Mouse (Mus musculus) left cerebral cortex, adult 18-20 months (tissue): Measurements from ENCODE around the gene Wfdc1. TPM values are rescaled to one million over a fixed set of nuclear protein-coding genes. Genes with fewer than 3 reads are reported as not detected.

Experiments
- DNase-seq, 2 experiments: peaks; one replicate each; pipeline ENCODE4 v3.0.0; 2021 to 2022; ENCODE audit warnings: low spot score in 2 of 2, mixed read lengths in 1 of 2
- total RNA-seq, 2 experiments: library from RNA; stranded (reverse); gene quantifications; 2 replicates each; pipeline ENCODE4 v1.2.3; 2021

Gene Wfdc1
- total RNA-seq, 2 experiments from 2014 or later, result 8.3 to 10.0 TPM

DNA sequence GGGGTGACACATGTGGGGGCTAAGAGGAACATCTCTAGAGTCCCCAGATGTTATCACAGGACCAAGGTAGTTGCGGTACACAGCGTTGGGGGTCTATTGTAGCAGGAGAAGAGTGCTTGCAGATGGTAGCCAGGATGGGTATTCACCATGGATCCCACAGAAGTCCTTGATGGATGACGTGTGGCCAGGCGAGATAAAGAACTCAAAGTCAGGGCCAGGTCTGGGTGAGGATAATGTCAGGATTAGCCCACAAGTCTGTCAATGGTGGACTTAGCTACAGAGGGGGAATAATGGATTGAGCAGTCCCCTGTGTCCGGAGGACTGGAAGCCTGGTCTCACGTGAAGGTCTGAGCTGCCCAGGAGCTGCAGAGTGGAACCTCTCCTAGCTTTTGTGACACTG lies 58.4 kb downstream of the Wfdc1 start:
- DNase-seq, result no peak

DNA sequence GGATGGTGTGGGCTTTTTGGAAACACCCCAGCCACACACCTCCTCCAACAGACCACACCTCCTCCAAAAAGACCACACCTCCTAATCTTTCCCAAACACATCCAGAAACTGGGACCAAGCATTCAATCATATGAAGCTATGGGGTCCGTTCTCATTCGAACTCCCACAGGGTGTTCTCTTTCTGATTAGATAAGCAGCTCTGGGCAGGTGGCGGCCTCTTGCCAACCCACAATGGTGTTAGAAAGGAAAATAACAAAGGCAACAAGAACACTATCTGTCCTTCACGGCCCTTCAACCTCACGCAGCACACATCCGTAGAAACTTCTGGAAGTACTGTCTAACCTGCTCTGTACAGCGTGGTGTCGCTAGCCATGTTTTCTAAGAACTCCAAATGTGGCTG lies 60.9 kb downstream of the Wfdc1 start:
- DNase-seq, result no peak

DNA sequence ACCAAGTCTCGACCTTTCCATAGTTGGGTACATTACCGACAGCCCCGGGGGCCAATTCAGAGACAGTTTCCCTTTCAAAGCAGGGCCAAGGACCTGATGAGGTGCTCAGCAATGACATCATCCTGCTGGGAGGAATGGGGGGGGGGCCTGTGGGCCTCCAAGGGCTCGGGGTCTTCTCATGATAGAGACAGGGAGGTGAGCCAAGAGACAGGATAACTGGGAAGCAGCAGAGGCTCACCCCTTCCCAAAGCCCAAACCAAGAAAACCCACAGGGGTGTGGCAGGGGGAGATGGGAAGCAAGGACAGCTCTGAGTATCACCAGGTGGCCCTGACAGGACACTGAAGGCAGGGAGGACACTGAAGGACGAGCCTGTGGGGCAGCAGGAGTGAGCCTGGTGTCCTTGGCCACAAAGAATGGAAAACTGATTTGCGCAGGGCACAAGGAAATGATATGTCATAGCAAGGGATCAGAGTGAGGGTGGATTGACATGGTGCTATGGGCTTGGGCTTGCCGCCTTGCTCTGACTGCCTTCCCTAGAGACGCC lies 62.3 kb downstream of the Wfdc1 start:
- DNase-seq, result no peak

DNA sequence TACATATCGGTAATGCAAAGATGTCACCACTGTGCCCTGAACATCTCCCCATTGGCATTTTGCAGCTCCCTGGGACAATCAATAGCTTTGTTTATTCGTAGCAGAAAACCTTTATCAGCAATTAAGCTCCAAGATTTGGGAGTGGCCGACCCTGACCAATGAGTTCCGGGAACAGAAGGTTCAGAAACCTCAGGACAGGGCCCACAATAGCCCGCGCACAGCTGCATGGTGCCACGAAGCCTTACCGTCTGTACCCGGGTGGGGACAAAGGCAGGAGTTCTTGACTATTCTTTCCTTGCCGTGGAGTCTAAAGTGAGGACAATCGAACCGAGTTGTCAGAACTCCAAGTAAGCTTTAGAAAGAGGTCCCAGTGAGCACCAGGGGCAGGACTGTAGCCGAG lies 65.9 kb downstream of the Wfdc1 start:
- no peak for DNase-seq

DNA sequence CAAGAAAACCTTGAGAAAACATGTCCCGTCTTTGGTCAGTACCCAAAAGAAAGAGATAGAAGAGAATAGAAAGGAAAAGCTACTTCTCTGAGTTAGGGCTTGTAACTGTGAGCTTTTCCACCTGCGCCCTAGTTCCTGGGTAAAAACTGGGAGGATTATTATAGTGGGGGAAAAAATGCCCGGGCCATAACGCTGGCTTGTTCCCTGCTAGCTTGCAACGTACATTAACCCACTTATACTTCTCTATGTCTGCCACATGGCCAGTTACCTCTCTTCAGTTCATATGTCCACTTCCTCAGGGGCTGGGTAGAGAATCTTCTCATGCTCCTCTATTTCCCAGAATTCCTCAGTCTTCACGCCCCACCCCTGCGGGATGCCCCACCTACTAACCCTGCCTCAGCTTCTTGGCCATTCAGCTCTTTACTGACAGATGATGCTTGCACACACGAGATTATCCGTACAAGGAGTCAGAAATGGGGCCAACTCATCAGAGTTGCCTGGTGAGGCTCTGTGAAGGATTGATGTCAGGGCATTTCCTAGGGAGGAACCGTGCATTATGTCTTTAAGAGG lies 70.3 kb downstream of the Wfdc1 start:
- DNase-seq, result no peak

DNA sequence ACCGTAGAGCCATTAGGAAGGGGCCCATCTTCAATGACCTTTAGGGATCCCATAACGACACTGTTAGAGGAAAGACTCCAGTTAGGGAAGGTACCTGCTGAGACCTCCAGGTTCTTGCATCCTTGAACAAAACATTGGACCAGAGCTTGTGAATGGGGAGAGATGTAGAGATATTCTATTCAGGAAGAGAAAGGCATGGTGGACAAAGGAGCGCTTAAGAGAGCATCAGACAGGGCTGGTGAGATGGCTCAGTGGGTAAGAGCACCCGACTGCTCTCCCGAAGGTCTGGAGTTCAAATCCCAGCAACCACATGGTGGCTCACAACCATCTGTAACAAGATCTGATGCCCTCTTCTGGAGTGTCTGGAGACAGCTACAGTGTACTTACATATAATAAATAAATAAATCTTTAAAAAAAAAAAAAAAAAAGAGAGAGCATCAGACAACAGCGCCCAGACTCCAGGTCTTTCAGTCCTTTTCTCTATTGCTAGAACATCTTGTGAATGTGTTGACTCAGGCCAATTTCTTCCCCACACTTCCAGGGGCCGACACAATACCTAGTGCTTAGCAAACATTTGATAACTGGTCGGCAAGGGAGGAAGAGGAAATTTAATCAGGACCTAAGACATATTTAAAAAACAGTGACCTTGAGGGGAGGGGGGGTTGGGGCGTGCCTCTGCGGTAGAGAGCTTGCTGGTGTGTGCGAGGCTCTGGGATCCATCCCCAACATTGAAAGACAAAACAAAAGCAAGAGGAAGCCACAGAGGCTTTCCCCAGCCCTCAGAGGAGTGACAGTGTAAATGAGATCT lies 71.1 kb downstream of the Wfdc1 start:
- DNase-seq, result no peak

Other genes starting within 250 kb of the Wfdc1 start
- gene Osgin1, start 232.2 kb upstream of the Wfdc1 start, total RNA-seq, result under 1 TPM; 0.45 to 0.72 TPM
- 10 to 100 TPM; 72.8 to 99.1 TPM for gene Necab2, start 219.6 kb upstream of the Wfdc1 start, total RNA-seq
- under 1 TPM; 0.26 to 0.93 TPM for gene Slc38a8, start 164.7 kb upstream of the Wfdc1 start, total RNA-seq
- 10 to 100 TPM; 61.9 to 65.5 TPM for gene Mbtps1, start 107.6 kb upstream of the Wfdc1 start, total RNA-seq
- gene Hsdl1, start 91.2 kb upstream of the Wfdc1 start, total RNA-seq, result 10 to 100 TPM; 47.2 to 55.7 TPM
- under 1 TPM; 0.19 to 0.21 TPM for gene Dnaaf1, start 91.1 kb upstream of the Wfdc1 start, total RNA-seq
- gene Taf1c, start 61.1 kb upstream of the Wfdc1 start, total RNA-seq, result 10 to 100 TPM; 10.7 to 12.3 TPM
- gene Adad2, start 53.6 kb upstream of the Wfdc1 start, total RNA-seq, result under 1 TPM; 0.37 to 0.45 TPM
- gene Kcng4, start 30.7 kb upstream of the Wfdc1 start, total RNA-seq, result 1 to 10 TPM; 2.1 to 2.9 TPM
- 1 to 10 TPM; 1.9 to 2.1 TPM for gene Atp2c2, start 33.6 kb downstream of the Wfdc1 start, total RNA-seq
- 10 to 100 TPM; 14.5 to 15.3 TPM for gene Tldc1, start 112.1 kb downstream of the Wfdc1 start, total RNA-seq
- gene Cotl1, start 174.2 kb downstream of the Wfdc1 start, total RNA-seq, result 10 to 100 TPM; 67.0 to 69.6 TPM
- 1 to 10 TPM; 7.7 to 8.8 TPM for gene Klhl36, start 195.9 kb downstream of the Wfdc1 start, total RNA-seq
- 10 to 100 TPM; 87.0 to 94.9 TPM for gene Usp10, start 244.0 kb downstream of the Wfdc1 start, total RNA-seq
- gene Gm20388, start 244.5 kb downstream of the Wfdc1 start, total RNA-seq, result 1 to 10 TPM; 4.4 to 7.8 TPM